Mouse (Mus musculus) testis, adult 2 months (tissue): Measurements from ENCODE around the gene Bicdl2. TPM values are rescaled to one million over a fixed set of nuclear protein-coding genes. Genes with fewer than 3 reads are reported as not detected.

ENCODE experiments used
- H3K27ac ChIP-seq: fragments of 200-500 bp; 2 replicates; pipeline ENCODE4 v1.5.1; 2012; ENCODE audit warnings: low read depth, low read length; ENCODE audit not compliant: control insufficient read depth, insufficient read depth
- H3K27me3 ChIP-seq: fragments of 200-500 bp; 2 replicates; pipeline ENCODE4 v1.6.1; 2012; ENCODE audit warnings: mild to moderate bottlenecking, low read length, moderate library complexity; ENCODE audit not compliant: control insufficient read depth, insufficient read depth
- H3K36me3 ChIP-seq: fragments of 200-500 bp; 2 replicates; pipeline ENCODE4 v1.6.1; 2012; ENCODE audit warnings: mild to moderate bottlenecking, low read length; ENCODE audit not compliant: control insufficient read depth, insufficient read depth
- H3K4me1 ChIP-seq: fragments of 200-500 bp; 2 replicates; pipeline ENCODE4 v1.6.1; 2012; ENCODE audit warnings: low read length; ENCODE audit not compliant: control insufficient read depth, insufficient read depth
- H3K4me3 ChIP-seq: fragments of 200-500 bp; 2 replicates; pipeline ENCODE4 v1.5.1; 2012; ENCODE audit warnings: low read depth, mild to moderate bottlenecking, low read length, moderate library complexity, mixed read lengths; ENCODE audit not compliant: control insufficient read depth
- CTCF ChIP-seq: fragments of 200-500 bp; IDR thresholded peaks from 2 replicates; pipeline ENCODE4 v1.5.1; 2012; ENCODE audit warnings: low read depth, mild to moderate bottlenecking, inconsistent platforms, low read length, moderate library complexity; ENCODE audit not compliant: control insufficient read depth, insufficient read depth, insufficient replicate concordance
- POLR2A ChIP-seq: fragments of 200-500 bp; IDR thresholded peaks from 2 replicates; pipeline ENCODE4 v1.6.1; 2012; ENCODE audit warnings: low read depth, mild to moderate bottlenecking, inconsistent platforms, low read length, moderate library complexity; ENCODE audit not compliant: control insufficient read depth
- polyA plus RNA-seq: library from polyadenylated mRNA; depleted of rRNA; stranded (reverse); fragments of >200 nt; gene quantifications from 2 replicates; pipeline ENCODE4 v1.2.3, GENCODE M21; 2012

The Bicdl2 gene
- polyA plus RNA-seq, 1 experiment: 1.5 TPM

DNA sequence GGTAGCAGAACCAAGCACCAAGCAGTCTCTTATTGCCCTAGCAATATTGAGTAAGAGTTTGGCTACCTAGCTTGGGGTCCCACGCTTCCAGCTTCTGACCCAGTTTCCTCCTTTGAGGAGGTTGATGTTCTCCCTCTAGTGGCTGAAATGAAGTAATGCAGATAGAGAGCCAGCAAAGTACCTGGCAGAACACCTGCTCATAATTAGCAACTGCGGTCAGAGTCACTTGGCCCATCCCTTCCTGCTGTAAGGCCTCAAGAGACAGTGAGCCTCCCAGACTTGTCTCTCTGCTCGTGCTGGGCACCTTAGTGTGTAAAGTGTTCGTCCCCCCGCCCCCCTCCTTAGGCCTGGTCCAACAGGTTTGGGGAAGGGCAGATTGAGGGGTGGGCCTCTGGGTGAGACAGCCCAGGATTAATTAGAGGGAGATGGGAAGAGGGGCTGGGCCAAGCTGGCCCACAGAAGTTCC lies 4.3 kb downstream of the Bicdl2 start:
- TF ChIP-seq CTCF (peak; percentile 33; the same call in 1 of the 2 replicates), POLR2A (no peak)
- H3K36me3 ChIP-seq: no peaks in the 10 kb centered on the region
- H3K4me3 ChIP-seq: no peak overlapping the region
- peaks cover 26% of the 10 kb centered on the region for H3K4me1 ChIP-seq
- H3K27ac ChIP-seq: no peak overlapping the region
- H3K27me3 ChIP-seq: no peaks in the 10 kb centered on the region

DNA sequence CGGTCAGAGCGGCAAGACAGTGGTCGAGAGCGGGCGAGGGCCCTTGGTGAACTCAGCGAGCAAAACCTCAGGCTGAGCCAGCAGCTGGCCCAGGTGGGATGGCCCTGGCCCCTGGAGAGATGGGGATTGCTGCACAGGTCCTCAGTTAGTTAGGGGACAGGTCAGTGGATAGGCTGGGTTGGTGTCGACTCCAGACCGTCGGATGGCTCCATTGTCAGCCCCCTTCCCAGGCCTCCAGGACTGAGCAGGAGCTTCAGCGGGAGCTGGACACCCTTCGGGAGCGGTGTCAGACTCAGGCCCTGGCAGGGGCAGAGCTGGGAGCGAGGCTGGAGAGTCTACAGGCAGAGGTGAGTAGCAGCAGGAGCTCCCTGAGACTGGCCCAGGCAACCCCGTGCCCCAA lies 5.2 kb downstream of the Bicdl2 start:
- Histone ChIP-seq H3K27me3 (no peaks in the 10 kb centered on the region), H3K4me3 (no peak overlapping the region), H3K27ac (no peak overlapping the region), H3K4me1 (peaks cover 26% of the 10 kb centered on the region), H3K36me3 (no peaks in the 10 kb centered on the region)
- no peak for TF ChIP-seq CTCF
- no peak for TF ChIP-seq POLR2A

DNA sequence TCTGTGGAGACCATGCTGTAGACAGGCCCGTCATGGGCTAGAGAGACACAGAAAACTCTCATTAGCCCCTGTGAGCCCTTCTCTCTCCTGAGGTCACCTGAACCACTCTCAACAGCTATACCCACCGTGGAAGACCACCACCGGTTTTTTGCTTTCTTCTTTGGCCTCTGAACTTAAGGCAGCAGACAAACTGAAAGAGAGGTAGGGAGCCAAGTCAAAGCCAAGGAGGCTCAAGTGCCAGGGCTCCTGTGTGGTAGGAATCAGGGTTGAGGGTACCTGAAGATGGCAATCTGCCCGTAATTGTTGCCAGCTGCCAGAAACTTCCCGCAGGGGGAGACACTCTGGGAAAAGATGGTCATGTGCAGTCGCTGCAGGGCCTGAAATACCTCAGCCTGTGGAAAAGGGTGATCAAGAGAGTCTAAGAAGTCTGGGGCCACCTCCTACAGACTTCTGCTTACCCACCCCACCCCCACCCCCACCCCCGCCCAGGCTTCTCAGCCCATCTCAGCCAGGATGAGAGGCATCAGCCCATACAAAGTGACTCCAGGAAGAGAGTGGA lies 10.3 kb downstream of the Bicdl2 start:
- no peaks in the 10 kb centered on the region for H3K36me3 ChIP-seq
- TF ChIP-seq POLR2A (no peak), CTCF (no peak)
- peaks cover 14% of the 10 kb centered on the region for H3K4me1 ChIP-seq
- H3K27me3 ChIP-seq: no peaks in the 10 kb centered on the region
- H3K27ac ChIP-seq: no peak overlapping the region
- no peak overlapping the region for H3K4me3 ChIP-seq

DNA sequence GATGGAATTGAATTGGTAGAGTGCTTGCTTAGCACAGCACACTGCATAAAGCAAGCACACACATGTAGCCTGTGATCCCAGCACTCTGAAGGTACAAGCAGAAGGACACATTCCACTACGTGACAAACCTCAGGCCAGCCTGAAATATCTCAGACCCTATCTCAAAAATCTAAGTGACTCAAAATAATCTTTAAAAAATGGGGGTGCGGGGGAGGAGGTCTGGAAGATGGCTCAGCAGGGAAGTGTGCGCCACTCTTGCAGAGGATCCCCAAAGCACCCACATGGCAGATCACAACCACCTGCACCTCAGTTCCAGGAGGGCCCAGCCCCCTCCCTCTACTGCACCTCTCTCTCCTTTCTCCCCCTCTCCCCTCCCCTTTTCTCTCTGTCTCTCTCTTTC lies 11.2 kb downstream of the Bicdl2 start:
- Histone ChIP-seq H3K4me1 (peaks cover 18% of the 10 kb centered on the region), H3K27me3 (no peaks in the 10 kb centered on the region), H3K4me3 (no peak overlapping the region), H3K36me3 (no peaks in the 10 kb centered on the region), H3K27ac (no peak overlapping the region)
- TF ChIP-seq POLR2A: no peak
- no peak for TF ChIP-seq CTCF

DNA sequence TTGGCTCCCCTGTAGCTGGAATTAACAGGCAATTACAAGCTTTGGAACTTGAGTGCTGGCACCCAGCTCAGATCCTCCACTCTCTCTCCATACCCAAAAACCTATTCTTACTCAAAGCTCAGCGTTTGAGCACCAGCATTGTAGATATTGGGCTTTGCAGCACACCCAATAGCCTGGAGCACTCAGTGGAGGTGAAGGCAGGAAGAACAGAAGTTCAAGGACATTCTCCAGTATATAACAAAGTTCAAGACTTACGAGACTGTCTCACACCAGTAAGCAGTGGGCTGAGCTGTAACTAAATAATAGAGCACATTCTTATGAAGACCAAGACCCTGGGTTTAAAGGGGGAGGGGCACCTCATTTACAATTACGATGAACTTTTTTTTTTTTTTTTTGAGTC lies 12.5 kb downstream of the Bicdl2 start:
- Histone ChIP-seq H3K27me3 (no peaks in the 10 kb centered on the region), H3K4me1 (peaks cover 28% of the 10 kb centered on the region), H3K27ac (no peak overlapping the region), H3K36me3 (no peaks in the 10 kb centered on the region), H3K4me3 (no peak overlapping the region)
- TF ChIP-seq POLR2A (no peak), CTCF (no peak)

DNA sequence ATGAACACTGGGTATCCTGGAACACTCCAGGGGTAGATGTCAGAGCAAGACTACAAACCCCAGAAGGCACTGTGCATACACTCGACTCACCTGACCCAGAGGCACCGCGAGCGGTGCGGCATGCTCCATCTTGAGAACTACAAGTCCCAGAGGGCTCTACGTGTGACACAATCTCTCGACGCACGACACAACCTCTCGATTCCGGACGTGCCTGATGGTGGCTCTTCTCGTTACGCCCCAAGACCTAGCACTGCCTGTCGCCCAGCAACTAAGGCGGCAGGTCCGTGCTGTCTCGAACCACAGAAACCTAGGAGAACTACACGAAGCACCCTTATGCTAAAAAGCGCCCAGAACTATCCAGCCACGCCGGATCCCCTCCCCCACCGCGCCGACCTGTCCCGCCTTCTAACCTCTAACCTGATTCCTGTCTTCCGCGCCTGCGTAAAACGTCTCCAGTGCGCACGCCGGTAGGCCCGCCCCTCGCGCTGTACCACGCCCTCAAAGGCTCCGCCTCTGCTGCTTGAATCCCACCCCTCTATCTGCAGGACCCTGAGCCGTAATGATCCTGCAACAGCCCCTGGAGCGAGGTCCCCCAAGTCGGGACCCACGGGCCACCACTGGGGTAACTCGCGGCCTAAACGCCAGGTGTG lies 13.2 kb downstream of the Bicdl2 start, which contains the start of the genes Hcfc1r1 and Thoc6:
TSS of gene Hcfc1r1 (plus strand) at position 173 of the 650 bp plus-strand sequence.
TSS of gene Thoc6 (minus strand) at position 459 of the 650 bp plus-strand sequence.
- peaks cover 28% of the 10 kb centered on the region for H3K4me1 ChIP-seq
- H3K27me3 ChIP-seq: no peaks in the 10 kb centered on the region
- peak within 1 kb of the TSS; percentile 80 for H3K27ac ChIP-seq
- TF ChIP-seq POLR2A (peak; percentile 85), CTCF (no peak)
- H3K4me3 ChIP-seq: peak within 1 kb of the TSS; percentile 93
- H3K36me3 ChIP-seq: no peaks in the 10 kb centered on the region

DNA sequence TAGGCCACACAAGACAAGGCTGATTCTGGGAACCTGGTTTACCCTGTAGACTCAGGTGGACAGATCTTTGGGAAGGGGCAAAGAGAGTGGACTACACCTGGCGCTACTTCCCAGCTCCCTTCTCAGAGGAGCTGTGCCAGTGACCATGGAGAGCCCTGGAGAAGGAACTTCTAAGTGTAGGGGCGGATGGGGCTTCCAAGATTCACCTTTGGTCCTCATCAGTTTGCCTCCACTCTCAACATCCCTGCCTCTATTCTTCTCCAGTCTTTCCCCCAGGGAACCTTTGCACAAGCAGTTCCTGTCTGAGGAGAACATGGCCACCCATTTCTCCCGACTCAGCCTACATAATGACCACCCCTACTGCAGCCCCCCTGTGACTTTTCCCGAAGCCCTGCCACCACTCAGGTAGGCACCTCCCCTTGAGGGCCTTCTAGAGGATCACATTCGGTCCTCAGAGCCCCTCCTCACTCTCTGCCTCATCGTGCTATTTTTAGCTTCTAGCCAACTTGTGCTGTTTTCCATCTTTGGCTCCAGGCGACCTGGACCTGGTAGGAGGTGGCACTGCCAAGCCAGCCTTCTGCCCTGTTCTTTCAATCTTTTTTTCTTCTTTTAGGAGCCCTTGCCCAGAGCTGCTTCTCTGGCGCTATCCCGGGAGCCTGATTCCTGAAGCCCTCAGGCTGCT lies 14.1 kb downstream of the Bicdl2 start:
- Histone ChIP-seq H3K27me3 (no peaks in the 10 kb centered on the region; the same call in 1 of the 2 replicates), H3K4me3 (peak overlapping the region; percentile 93), H3K36me3 (no peaks in the 10 kb centered on the region), H3K27ac (no peak overlapping the region), H3K4me1 (peaks cover 33% of the 10 kb centered on the region)
- TF ChIP-seq POLR2A: no peak
- TF ChIP-seq CTCF: no peak
